Comparison of ENCODE assay signal across 7 mouse cellular contexts in genomic region chr11:69407724-69408004, GRCm38 (mm10). TPM values are rescaled to one million over a fixed set of nuclear protein-coding genes. Genes with fewer than 3 reads are reported as not detected.
DNase-seq lines count a peak whose midpoint lies in the region; ATAC-seq lines count a peak whose summit lies in the region.

No protein-coding gene starts in this region.

- H3K27me3 ChIP-seq in kidney, embryonic 14.5 days (ENCODE audit: control insufficient read depth, insufficient read depth, low read length) = no peaks in the 10 kb centered on the region
- no peaks in the 10 kb centered on the region for H3K27me3 ChIP-seq in embryonic facial prominence, embryonic 14.5 days (replicated peaks; ENCODE audit: control insufficient read depth, insufficient read depth, low read length)
- no peaks in the 10 kb centered on the region for H3K27me3 ChIP-seq in hindbrain, embryonic 15.5 days
- no peaks in the 10 kb centered on the region for H3K27me3 ChIP-seq in midbrain, embryonic 13.5 days

- no peaks in the 10 kb centered on the region for H3K9me3 ChIP-seq in kidney, embryonic 14.5 days (ENCODE audit: control insufficient read depth, low read length)
- no peaks in the 10 kb centered on the region for H3K9me3 ChIP-seq in embryonic facial prominence, embryonic 14.5 days (ENCODE audit: control insufficient read depth, low read length)
- no peaks in the 10 kb centered on the region for H3K9me3 ChIP-seq in hindbrain, embryonic 15.5 days
- H3K9me3 ChIP-seq in midbrain, embryonic 13.5 days = no peaks in the 10 kb centered on the region

- H3K27ac ChIP-seq in kidney, embryonic 14.5 days (ENCODE audit: low read depth, low read length) = 0 out of 2 replicates have a peak overlapping the region, but pooled peaks have one; percentile 32
- H3K27ac ChIP-seq in embryonic facial prominence, embryonic 14.5 days (replicated peaks; ENCODE audit: low read depth, low read length) = no peak overlapping the region
- 0 out of 2 replicates have a peak overlapping the region, but pooled peaks have one; percentile 91 for H3K27ac ChIP-seq in hindbrain, embryonic 15.5 days (replicated peaks)
- H3K27ac ChIP-seq in midbrain, embryonic 13.5 days = no peak overlapping the region

- H3K4me2 ChIP-seq in kidney, embryonic 14.5 days (replicated peaks; ENCODE audit: low read depth, low read length) = peak overlapping the region; percentile 68; the same call in 1 of the 2 replicates
- peak overlapping the region; percentile 92 for H3K4me2 ChIP-seq in embryonic facial prominence, embryonic 14.5 days (ENCODE audit: low read depth, low read length)
- peak overlapping the region; percentile 96 for H3K4me2 ChIP-seq in hindbrain, embryonic 15.5 days
- peak overlapping the region; percentile 96 for H3K4me2 ChIP-seq in midbrain, embryonic 13.5 days (replicated peaks)

- H3K9ac ChIP-seq in kidney, embryonic 14.5 days (ENCODE audit: low read depth, low read length) = peak overlapping the region; percentile 31; the same call in 1 of the 2 replicates
- H3K9ac ChIP-seq in embryonic facial prominence, embryonic 14.5 days (ENCODE audit: low read depth, low read length) = 0 out of 2 replicates have a peak overlapping the region, but pooled peaks have one; percentile 90
- no peak overlapping the region for H3K9ac ChIP-seq in hindbrain, embryonic 15.5 days
- H3K9ac ChIP-seq in midbrain, embryonic 13.5 days (replicated peaks) = peak overlapping the region; percentile 99; the same call in 1 of the 2 replicates

- H3K4me1 ChIP-seq in kidney, embryonic 14.5 days (ENCODE audit: control insufficient read depth, insufficient read depth, low read length) = peaks cover 23% of the 10 kb centered on the region
- peaks cover 20% of the 10 kb centered on the region for H3K4me1 ChIP-seq in embryonic facial prominence, embryonic 14.5 days (ENCODE audit: control insufficient read depth, insufficient read depth, low read length)
- H3K4me1 ChIP-seq in hindbrain, embryonic 15.5 days (replicated peaks) = peaks cover 46% of the 10 kb centered on the region
- peaks cover 41% of the 10 kb centered on the region for H3K4me1 ChIP-seq in midbrain, embryonic 13.5 days (replicated peaks)

- no peak overlapping the region; the same call in 1 of the 2 replicates for H3K4me3 ChIP-seq in kidney, embryonic 14.5 days (ENCODE audit: low read length)
- H3K4me3 ChIP-seq in embryonic facial prominence, embryonic 14.5 days (ENCODE audit: low read depth, low read length) = no peak overlapping the region
- H3K4me3 ChIP-seq in hindbrain, embryonic 15.5 days = peak overlapping the region; percentile 65; the same call in 1 of the 2 replicates
- H3K4me3 ChIP-seq in midbrain, embryonic 13.5 days (replicated peaks) = peak overlapping the region; percentile 83

- 89% methylated on average over 4 of the region's 4 CpGs for WGBS in kidney, embryonic 14.5 days
- WGBS in embryonic facial prominence, embryonic 14.5 days = 93% methylated on average over 4 of the region's 4 CpGs
- 90% methylated on average over 4 of the region's 4 CpGs for WGBS in hindbrain, embryonic 15.5 days
- 89% methylated on average over 4 of the region's 4 CpGs for WGBS in midbrain, embryonic 13.5 days

- no peak for ATAC-seq in kidney, embryonic 14.5 days (ENCODE audit: low FRiP score, low TSS enrichment)
- ATAC-seq in embryonic facial prominence, embryonic 14.5 days (ENCODE audit: low read depth) = no peak
- ATAC-seq in hindbrain, embryonic 15.5 days (ENCODE audit: low FRiP score, low read depth) = no peak
- no peak for ATAC-seq in midbrain, embryonic 13.5 days

- no peak for DNase-seq in kidney, postnatal 10 days
- no peak for DNase-seq in embryonic facial prominence, embryonic 14.5 days (ENCODE audit: low spot score)
- DNase-seq in urinary bladder, postnatal 10 days (ENCODE audit: low spot score) = no peak
- DNase-seq in testis, postnatal 14 days (ENCODE audit: low spot score) = no peak

- H3K36me3 ChIP-seq in kidney, embryonic 14.5 days (ENCODE audit: control insufficient read depth, insufficient read depth, low read length) = peaks cover 61% of the 10 kb centered on the region
- H3K36me3 ChIP-seq in embryonic facial prominence, embryonic 14.5 days (ENCODE audit: control insufficient read depth, insufficient read depth, low read length) = peaks cover 65% of the 10 kb centered on the region
- peaks cover 58% of the 10 kb centered on the region for H3K36me3 ChIP-seq in hindbrain, embryonic 15.5 days
- H3K36me3 ChIP-seq in midbrain, embryonic 13.5 days = peaks cover 63% of the 10 kb centered on the region

RNA-seq across cellular contexts. Expression of gene Kdm6b, which starts 5.8 kb away (rescaled TPM):
- polyA plus RNA-seq in kidney, embryonic 14.5 days (2014; fragmentation: Nextera tagmentation; extraction: Ambion mirVana) = 36.1 and 37.4 TPM in 2 replicates
- 24.2 and 24.3 TPM in 2 replicates for polyA plus RNA-seq in embryonic facial prominence, embryonic 14.5 days (2014; fragmentation: Nextera tagmentation; extraction: Ambion mirVana)
- 33.7 and 34.9 TPM in 2 replicates for polyA plus RNA-seq in hindbrain, embryonic 15.5 days (2015; fragmentation: Nextera tagmentation; extraction: Ambion mirVana)
- 54.9 and 59.2 TPM in 2 replicates for polyA plus RNA-seq in midbrain, embryonic 13.5 days (2015; fragmentation: Nextera tagmentation; extraction: Ambion mirVana)

RNA-seq across cellular contexts. Expression of gene Tmem88, which starts 9.6 kb away (rescaled TPM):
- polyA plus RNA-seq in kidney, embryonic 14.5 days (2014; fragmentation: Nextera tagmentation; extraction: Ambion mirVana) = 36.8 and 39.6 TPM in 2 replicates
- polyA plus RNA-seq in embryonic facial prominence, embryonic 14.5 days (2014; fragmentation: Nextera tagmentation; extraction: Ambion mirVana) = 19.2 and 21.0 TPM in 2 replicates
- polyA plus RNA-seq in hindbrain, embryonic 15.5 days (2015; fragmentation: Nextera tagmentation; extraction: Ambion mirVana) = 6.8 and 7.2 TPM in 2 replicates
- polyA plus RNA-seq in midbrain, embryonic 13.5 days (2015; fragmentation: Nextera tagmentation; extraction: Ambion mirVana) = 4.9 and 7.0 TPM in 2 replicates

RNA-seq across cellular contexts. Expression of gene Cyb5d1, which starts 12.2 kb away (rescaled TPM):
- polyA plus RNA-seq in kidney, embryonic 14.5 days (2014; fragmentation: Nextera tagmentation; extraction: Ambion mirVana) = 11.1 and 23.9 TPM in 2 replicates
- polyA plus RNA-seq in embryonic facial prominence, embryonic 14.5 days (2014; fragmentation: Nextera tagmentation; extraction: Ambion mirVana) = 23.8 and 24.2 TPM in 2 replicates
- 30.6 and 33.5 TPM in 2 replicates for polyA plus RNA-seq in hindbrain, embryonic 15.5 days (2015; fragmentation: Nextera tagmentation; extraction: Ambion mirVana)
- 41.8 and 47.7 TPM in 2 replicates for polyA plus RNA-seq in midbrain, embryonic 13.5 days (2015; fragmentation: Nextera tagmentation; extraction: Ambion mirVana)

RNA-seq across cellular contexts. Expression of gene Naa38, which starts 12.4 kb away (rescaled TPM):
- polyA plus RNA-seq in kidney, embryonic 14.5 days (2014; fragmentation: Nextera tagmentation; extraction: Ambion mirVana) = 172 and 221 TPM in 2 replicates
- 160 and 177 TPM in 2 replicates for polyA plus RNA-seq in embryonic facial prominence, embryonic 14.5 days (2014; fragmentation: Nextera tagmentation; extraction: Ambion mirVana)
- 109 and 121 TPM in 2 replicates for polyA plus RNA-seq in hindbrain, embryonic 15.5 days (2015; fragmentation: Nextera tagmentation; extraction: Ambion mirVana)
- polyA plus RNA-seq in midbrain, embryonic 13.5 days (2015; fragmentation: Nextera tagmentation; extraction: Ambion mirVana) = 92.2 and 105 TPM in 2 replicates

RNA-seq across cellular contexts. Expression of gene Chd3, which starts 38.5 kb away (rescaled TPM):
- polyA plus RNA-seq in kidney, embryonic 14.5 days (2014; fragmentation: Nextera tagmentation; extraction: Ambion mirVana) = 56.7 and 59.7 TPM in 2 replicates
- 68.9 and 73.3 TPM in 2 replicates for polyA plus RNA-seq in embryonic facial prominence, embryonic 14.5 days (2014; fragmentation: Nextera tagmentation; extraction: Ambion mirVana)
- 83.5 and 83.7 TPM in 2 replicates for polyA plus RNA-seq in hindbrain, embryonic 15.5 days (2015; fragmentation: Nextera tagmentation; extraction: Ambion mirVana)
- 83.5 and 91.9 TPM in 2 replicates for polyA plus RNA-seq in midbrain, embryonic 13.5 days (2015; fragmentation: Nextera tagmentation; extraction: Ambion mirVana)

Comparison
In these comparisons a context has a peak if more than half of its experiments do, and no peak if none do; other contexts are left out.
1. H3K27ac ChIP-seq: peak in kidney, embryonic 14.5 days (single experiment) and hindbrain, embryonic 15.5 days (single experiment); none in embryonic facial prominence, embryonic 14.5 days (single experiment) and midbrain, embryonic 13.5 days (single experiment).
2. H3K4me3 ChIP-seq: peak in hindbrain, embryonic 15.5 days (single experiment) and midbrain, embryonic 13.5 days (single experiment); none in kidney, embryonic 14.5 days (single experiment) and embryonic facial prominence, embryonic 14.5 days (single experiment).
3. Peak in every context shown above with its lines, with median percentiles within 50 percentile points of each other: H3K4me2 ChIP-seq.